Mouse (Mus musculus) neutrophil, adult 5-6 weeks (primary cell): ENCODE data around the gene Efcab12. TPM values are rescaled to one million over a fixed set of nuclear protein-coding genes. Genes with fewer than 3 reads are reported as not detected.

Source experiments
- ATAC-seq: fragments of 151-379, 151-347 bp; 2 replicates; pipeline ENCODE4 v1.8.0; 2017; ENCODE audit warnings: mild to moderate bottlenecking, moderate TSS enrichment; ENCODE audit not compliant: insufficient number of reproducible peaks, poor library complexity, low FRiP score, severe bottlenecking; ENCODE audit errors: extremely low read depth
- total RNA-seq: library from RNA; stranded (forward); fragments of 200-1000 nt; gene quantifications from 2 replicates; pipeline ENCODE4 v1.2.3, GENCODE M21; 2017

Gene Efcab12
- total RNA-seq, 1 experiment from 2014 or later: 0.81 TPM

DNA sequence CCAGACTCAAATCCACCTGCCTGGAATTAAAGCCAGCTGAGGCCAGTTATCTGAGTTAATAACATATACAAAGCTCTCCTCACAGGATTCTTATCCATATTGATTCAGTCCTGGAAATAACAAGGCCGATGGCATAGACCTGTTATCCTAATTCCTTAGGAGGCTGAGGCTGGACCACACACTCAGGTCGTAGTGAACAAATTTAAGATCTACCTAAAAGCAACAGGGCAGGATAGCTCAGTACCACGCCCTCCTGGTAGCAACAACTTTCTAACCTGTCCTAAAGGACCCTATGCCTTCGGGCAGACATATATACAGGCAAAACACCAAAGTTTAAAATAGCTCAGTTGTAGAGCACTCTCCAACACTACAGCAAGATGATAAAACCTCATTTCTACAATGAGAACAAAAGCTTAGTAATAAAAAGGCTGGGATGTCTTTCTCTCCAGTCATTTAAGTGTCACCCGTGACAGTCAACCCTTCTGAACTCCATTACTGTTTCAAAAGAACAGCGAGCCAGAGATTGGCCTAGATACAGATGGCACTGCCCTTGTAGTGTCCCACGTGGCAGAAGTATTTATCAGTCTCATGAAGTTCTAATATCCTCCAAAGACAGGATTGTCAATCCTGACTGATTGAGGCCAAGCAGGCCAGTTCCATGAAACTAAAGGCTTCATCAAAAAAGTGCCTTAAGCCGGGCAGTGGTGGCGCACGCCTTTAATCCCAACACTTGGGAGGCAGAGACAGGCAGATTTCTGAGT lies 33.6 kb downstream of the Efcab12 start:
- ATAC-seq: no peak

DNA sequence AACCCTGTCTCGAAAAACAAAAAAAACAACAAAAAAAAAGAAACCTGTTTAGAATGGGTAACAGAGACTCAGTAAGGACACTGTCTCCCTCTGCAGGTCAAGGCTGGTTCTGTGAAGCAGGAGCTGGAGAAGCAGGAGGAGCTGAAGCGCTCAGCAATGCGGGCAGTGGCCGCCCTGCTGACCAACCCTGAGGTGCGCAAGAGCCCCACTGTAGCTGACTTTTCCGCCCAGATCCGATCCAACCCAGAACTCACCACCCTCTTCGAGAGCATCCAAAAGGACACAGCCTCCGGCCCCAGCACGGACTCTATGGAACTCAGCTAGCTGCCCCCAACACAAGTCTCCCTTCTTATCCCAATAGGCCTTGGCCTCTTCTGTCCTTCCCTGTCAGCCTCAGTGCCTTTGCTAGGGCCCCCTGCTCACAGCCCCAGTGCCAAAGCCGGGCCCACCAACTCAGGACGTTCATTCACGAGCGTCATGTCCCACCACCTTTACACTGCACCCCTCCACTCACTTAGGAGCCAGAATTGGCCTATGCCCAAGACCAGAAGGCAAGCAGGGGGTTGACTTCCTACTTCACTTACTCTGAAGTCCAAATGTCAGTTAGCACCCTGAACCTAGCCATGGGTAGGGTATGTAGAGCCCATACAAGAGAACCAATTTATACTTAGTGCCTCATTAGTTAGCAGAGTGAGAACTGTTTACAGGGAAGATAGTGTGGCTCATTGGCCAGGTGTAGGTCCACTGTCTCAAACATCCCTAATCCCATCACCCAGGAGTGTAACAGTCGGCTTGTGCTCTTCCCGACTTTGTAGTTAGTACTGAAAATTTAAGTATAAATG lies 34.5 kb downstream of the Efcab12 start:
- ATAC-seq: peak; percentile 44; the same call in 1 of the 2 replicates

DNA sequence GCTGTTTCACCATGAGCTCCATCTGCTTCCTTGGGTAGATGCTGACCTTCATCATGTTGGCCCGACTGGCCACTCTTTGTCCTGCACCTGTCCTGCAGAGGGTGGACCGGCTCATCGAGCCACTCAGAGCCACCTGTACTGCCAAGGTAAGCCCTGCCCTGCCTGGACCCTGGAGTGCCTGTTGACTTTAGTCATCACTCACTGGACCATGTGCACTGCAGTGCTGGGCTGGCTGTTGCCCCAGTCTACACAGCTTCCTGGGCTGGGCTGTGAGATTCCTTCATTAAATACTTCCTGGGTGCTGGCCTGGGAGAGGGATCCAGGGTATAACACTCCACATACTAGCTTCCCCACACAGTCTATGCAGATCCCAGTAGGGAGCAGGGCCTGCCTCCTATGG lies 36.4 kb downstream of the Efcab12 start:
- ATAC-seq: no peak

DNA sequence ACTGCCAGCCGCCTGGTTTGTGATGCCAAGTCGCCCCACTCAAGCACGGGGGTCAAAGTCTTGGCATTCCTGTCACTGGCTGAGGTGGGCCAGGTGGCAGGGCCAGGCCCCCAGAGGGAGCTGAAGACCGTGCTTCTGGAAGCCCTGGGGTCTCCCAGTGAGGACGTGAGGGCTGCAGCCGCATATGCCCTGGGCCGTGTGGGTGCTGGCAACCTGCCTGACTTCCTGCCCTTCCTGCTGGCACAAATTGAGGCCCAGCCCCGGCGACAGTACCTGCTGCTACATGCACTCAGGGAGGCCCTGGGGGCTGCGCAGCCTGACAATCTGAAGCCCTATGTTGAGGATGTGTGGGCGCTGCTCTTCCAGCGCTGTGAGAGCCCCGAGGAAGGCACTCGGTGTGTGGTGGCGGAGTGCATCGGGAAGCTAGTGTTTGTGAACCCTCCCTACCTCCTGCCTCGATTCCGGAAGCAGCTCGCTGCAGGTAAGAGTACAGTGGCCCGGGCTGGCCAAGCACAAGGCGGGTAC lies 45.5 kb downstream of the Efcab12 start:
- no peak for ATAC-seq

DNA sequence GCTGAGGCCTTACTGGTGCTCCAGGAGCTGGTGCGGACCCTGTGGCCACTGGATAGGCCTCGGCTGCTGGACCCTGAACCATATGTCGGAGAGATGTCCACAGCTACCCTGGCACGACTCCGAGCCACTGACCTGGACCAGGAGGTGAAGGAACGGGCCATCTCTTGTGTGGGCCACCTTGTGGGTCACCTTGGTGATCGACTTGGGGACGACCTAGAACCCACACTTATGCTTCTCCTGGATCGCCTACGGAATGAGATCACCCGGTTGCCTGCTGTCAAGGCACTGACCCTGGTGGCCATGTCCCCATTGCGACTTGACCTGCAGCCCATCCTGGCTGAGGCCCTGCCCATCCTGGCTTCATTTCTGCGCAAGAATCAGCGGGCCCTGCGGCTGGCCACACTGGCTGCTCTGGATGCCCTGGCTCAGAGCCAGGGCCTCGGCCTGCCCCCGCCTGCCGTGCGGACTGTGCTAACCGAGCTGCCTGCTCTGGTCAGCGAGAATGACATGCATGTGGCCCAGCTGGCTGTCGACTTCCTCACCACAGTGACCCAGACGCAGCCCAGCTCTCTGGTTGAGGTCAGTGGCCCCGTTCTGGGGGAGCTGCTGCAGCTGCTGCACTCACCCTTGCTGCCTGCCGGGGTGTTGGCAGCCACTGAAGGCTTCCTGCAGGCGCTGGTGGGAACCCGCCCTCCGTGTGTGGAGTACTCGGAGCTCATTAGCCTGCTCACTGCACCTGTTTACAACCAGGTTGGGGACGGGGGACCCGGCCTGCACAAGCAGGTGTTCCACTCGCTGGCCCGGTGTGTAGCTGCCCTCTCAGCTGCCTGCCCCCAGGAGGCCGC lies 46.1 kb downstream of the Efcab12 start:
- 0 out of 2 replicates have a peak, but pooled peaks have one; percentile 21 for ATAC-seq

DNA sequence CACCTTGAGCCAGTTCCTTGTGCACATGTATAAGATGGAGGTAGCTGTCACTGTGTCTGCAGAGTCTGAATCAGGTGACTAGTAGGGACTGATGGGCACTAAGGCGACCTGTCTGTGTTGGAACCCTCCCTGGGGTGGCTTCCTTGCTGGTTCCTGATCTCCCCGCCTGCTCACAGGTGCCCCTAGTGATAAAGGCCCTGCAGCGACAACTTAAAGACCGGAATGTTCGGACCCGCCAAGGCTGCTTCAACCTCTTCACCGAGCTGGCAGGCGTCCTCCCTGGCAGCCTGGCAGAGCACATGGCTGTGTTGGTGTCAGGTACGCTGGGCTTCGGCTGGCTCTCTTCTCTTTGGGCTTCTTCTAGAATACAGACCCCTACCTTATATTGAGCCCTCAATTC lies 47.2 kb downstream of the Efcab12 start:
- ATAC-seq: no peak

DNA sequence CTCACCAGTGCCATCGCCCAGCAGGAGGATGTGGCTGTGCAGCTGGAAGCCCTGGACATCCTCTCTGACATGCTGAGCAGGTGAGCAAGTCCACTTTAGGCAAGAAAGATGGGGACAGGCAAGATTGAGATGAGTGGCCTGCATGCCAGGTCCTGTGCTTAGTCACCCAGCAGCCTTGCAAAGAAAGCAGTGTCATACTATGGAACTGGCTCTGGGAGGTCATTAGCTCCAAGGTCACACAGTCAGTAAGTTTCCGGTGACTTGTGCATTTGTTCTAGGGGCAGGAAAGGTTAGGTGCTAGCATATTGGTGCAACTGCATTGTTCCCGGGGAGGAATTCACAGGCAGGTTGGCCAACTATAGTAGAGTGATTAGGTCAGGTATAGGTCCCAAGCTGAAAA lies 55.4 kb downstream of the Efcab12 start:
- no peak for ATAC-seq

DNA sequence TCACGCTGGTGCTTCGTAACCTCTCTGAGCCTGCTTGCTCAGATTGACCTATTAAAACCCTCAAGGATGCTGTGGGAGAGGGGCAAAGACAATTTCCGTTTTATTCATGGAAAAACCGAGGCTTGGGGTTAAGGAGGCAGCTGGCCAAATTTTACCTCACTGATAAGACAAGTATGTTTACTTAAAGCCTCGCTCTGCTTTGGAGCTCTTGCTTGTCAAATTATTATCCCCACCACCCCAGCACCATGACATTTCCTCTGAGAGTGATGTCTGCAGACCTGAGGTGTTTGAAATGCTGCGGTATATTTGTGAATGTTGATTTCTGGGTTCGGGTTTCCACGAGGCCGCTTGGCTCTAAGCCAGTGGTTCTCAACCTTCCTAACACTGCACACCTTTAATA lies 61.8 kb downstream of the Efcab12 start:
- no peak for ATAC-seq

DNA sequence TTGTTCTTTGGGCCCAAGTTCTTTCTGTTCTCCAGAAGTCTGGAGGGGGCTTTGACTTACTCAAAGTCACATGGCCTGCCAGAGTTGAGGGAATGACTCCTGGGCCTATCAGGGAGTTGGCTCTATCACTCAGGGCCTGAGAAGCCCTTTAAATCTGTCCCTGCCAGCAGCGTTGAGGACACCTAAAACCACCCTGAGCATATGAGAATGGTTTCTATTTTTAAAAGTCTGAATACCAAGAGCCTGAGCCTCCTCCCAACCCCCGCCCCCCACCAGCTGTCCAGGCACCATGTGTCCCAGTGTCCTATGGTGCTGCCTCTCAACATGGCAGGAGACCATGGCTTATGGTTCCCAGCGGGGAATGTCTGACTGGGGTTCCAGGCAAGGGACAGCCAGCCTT lies 62.4 kb downstream of the Efcab12 start:
- ATAC-seq: no peak

DNA sequence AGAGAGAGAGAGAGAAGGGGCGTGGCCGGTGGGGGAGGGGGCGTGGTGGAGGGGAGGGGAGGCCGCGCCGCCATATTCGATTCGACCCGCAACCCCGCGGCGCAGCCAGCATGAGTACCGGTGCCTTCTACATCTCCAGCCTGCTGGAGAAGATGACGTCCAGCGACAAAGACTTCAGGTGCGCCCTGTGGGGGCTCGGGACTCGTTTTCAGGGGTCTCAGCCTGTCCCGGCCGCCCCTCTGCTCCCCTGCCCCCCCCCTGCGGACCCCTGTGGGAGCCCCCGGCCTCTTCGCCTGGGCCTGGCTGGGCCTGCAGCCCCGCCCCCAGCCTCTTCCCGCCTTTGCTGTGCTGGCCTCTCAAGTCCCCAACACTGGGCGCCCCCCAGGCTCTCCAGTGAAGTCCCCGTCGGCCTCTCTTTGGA lies 63.7 kb downstream of the Efcab12 start, which contains the start of gene Cand2:
TSS of gene Cand2 (plus strand) at position 38 of the 421 bp plus-strand sequence.
- no peak for ATAC-seq

DNA sequence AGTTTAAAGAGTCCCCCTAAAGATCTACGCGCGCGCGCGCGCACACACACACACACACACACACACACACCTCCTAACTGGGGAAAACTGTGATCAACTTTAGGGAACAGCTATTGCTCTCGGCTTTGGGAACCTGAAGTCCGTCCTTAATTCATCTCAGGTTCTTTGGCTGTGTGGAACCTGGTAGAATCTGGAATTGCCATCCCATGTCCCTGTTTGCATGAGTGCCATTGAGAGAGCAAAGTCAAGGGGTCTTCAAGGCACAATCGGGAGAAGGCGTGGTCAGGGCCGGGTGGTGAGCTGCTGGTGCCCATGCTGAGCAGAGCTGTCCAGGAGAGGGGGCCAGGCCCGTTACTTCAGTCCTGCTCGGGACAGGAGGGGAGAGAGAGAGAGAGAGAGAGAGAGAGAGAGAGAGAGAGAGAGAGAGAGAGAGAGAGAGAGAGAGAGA lies 64.2 kb downstream of the Efcab12 start:
- 0 out of 2 replicates have a peak, but pooled peaks have one; percentile 43 for ATAC-seq

DNA sequence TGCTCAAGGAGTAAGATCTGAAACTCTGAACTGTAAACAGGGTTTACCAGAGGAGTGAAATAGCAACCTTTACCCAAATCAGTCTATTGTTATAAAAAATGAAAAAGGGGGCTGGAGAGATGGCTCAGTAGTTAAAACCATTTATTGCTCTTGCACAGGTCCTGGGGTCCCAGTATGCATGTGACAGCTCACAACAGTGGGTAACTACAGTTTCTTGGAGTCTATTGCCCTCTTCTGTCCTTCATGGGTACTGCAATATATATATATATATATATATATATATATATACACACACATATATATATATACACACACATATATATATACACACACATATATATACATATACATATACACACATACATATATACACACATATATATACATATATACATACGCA lies 65.6 kb downstream of the Efcab12 start:
- ATAC-seq: peak; percentile 44; the same call in 1 of the 2 replicates

DNA sequence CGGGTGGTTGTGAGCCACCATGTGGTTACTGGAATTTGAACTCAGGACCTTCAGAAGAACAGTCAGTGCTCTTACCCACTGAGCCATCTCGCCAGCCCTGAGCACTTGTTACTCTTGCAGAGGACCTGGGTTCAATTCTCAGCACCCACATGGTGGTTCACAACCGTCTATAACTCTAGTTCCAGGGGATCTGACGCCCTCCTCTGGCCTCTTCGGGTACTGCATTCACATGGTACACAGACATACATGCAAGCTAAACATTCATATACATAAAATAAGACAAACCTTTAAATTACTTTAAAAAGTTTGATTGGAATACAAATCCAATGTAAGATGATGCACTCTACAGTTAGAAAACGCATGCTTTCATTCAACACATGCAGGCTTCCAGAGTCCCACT lies 66.0 kb downstream of the Efcab12 start:
- no peak for ATAC-seq

DNA sequence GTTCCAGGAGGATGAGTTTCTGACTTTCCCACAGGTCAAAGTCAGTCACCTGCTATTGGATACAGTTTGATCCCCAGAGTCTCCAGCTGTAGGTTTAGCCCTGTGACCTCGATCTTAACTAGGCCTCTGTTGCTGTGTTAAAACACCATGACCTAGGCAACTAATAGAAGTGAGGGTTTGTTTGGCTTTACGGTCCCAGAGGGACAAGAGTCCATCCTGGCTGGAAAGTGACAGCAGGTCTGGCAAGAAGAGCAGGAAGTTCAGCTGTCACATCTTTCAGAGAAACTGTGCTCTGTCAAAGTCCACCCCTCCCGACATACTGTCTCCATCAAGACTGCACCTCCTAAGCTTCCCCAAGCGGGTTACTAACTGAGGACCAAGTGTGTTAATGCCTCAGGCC lies 67.4 kb downstream of the Efcab12 start:
- ATAC-seq: no peak

DNA sequence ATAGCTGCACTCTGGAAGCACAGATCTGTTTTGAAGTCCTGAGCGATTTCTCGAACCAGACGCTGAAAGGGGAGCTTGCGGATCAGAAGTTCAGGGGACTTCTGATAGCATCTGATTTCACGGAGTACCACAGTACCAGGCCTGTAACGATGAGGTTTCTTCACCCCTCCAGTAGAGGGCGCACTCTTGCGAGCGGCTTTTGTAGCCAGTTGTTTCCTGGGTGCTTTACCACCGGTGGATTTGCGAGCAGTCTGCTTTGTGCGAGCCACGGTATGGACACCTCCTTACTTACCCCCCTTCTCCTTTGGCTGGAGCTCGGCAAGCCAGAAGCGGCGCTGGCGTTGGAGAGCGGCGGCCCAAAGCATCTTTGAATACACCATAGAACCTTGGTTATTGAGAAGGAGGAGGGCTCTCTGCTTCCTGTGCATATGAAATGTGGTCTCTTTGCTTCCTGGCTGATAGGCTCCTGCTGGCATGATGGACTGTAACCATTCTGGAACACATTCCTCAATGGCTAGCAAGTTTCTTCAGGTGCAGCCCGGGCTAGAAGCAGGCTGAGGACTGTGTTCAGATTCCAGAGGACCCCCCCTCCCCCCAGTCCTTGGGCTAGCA lies 68.0 kb downstream of the Efcab12 start:
- no peak for ATAC-seq

DNA sequence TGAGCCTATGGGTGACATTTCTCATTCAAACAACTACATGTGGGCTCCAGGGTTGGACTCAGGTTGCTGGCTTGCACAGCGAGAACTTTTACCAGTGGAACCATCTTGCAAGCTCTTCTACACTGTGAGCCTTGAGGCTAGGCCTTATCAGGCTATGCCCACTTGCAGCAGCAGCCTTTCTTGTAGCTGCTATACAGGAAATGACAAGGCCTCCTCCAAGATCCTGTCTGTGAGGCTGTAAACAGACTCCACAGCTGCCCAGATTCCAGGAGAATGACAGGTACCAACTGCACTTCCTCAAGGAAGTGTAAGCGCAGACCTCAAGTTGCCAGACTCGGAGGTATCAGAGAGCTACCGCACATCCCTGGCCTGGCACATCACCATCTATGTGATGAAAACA lies 70.0 kb downstream of the Efcab12 start:
- ATAC-seq: no peak

DNA sequence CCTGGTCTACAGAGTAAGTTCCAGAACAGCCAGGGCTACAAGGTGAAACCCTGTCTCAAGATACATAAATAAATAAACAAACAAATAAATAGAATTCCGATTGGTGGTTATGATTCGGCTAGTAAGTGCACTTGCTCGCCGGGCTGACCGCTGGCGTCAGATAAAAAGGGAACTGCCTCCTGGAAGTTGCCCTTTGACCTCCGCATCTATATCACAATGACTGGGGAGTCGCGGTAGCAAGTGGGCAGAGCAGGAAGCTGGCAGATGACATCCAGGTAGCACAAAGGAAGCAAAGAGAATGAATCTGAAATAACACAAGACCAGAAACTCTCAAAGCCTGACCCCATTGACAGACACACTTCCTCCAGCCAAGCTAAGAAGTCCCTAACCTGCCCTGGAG lies 70.9 kb downstream of the Efcab12 start:
- peak; percentile 46; the same call in 1 of the 2 replicates for ATAC-seq

DNA sequence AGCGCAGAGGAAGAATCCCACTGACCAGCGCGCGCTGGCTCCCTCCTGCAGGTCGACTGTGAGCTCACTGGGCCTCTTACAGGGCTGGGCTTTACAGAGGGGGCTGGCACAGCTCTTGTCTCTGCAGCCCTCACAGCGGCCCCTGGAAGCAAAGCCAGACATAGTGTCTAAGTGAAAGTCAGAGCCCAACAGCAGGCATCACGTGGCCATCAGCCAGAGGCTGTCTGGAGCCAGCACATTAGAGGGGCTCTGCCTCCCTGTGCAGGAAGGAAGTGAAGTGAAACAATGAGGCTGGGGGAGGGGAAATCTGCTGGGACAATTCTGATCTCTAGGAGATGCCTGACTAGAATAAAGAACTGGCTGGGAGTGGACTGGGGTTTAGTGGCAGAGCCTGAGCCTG lies 74.0 kb downstream of the Efcab12 start:
- no peak for ATAC-seq
